Mouse (Mus musculus) cerebellum, adult 8-10 months (tissue): Measurements from ENCODE around the gene Cacna1c.

Experiments used
- DNase-seq: peaks from one replicate; pipeline ENCODE4 v3.0.0; 2022

Gene Cacna1c

DNA sequence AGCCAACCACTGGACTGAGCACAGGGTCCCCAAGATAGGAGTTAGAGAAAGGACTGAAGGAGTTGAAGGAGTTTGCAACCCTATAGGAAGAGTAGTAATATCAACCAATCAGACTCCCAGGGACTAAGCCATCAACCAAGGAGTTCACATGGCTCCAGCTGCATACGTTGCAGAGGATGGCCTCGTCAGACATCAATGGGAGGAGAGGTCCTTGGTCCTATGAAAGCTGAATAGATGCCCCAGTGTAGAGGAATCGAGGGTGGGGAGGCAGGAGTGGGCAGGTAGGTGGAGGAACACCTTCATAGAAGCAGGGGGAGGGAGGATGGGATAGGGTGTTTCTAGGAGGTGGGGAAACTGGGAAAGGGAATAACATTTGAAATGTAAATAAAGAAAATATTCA, 8.7 kb upstream of the Cacna1c start:
- no peak for DNase-seq

DNA sequence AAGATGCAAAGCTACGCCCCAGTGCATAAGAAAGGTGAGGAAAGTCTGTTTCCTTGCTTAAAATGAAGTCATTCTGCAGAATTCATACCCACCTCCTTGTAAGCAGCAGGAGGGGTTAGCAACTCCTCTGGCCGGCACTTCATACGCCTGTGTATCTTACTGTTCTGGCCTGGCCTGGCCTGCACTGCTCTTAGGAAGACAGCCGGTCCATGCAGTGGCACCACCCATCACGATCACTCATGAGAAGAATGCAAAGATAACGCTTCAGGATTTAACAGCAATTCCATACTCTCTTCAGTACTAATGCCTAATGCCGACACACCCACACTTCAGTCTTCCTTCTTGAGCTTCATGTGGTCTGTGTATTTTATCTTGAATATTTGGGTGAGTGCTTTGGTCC, 8.1 kb upstream of the Cacna1c start:
- no peak for DNase-seq

GRCm38 (mm10) chr6:119201575-119201974, 5.4 kb upstream of the Cacna1c start:
- DNase-seq = no peak

DNA sequence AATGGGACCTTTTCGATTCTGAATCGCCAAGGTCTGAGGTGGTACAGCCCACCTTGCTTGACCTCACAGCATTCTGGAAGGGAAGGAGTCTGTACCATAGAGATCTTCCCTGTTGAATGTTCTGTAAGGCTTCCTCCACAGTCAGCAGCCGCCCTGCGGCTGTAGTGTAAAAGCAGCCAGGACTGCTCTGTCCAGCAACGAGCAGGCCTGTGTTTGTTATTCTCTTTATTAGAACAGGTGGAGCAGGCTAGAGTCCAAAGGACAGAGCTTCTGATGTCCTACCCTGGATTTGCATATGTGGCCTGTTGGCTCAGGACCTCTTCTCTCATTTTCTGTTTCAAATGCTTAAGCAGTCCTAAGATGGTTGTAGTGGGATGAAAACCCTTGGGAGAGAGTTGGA, 4.1 kb upstream of the Cacna1c start:
- no peak for DNase-seq

DNA sequence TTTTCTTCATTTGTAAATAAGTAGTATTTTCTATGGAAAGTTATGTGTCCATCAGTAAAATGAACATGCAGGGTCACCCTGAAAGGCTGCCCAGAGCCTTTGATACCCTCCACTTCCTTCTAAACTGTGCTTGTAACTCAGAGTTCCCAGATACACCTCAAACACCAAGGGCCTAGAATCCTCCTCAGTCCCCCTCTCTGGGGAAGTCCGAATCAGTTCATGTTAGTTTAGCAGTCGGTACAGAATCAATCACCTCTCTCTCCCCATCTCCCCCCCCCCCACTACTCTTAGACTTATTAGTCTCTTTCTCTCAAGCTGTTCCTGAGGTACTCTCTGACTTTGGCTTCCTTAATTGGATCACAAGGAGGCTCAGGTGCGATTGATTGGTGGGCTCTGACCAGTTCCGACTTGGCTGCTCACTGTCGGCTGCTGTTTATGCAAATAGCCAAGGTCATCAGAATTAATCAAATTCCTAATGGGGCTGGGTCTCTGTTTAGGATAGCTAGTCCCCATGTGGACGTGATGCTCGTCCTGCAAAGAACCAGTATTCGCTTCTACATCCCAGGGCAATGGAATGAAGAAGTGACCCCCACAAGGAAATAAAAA, 3.2 kb upstream of the Cacna1c start:
- no peak for DNase-seq

GRCm38 (mm10) chr6:119198534-119199273, 2.5 kb upstream of the Cacna1c start:
- no peak for DNase-seq

GRCm38 (mm10) chr6:119194601-119195000, 1.6 kb downstream of the Cacna1c start:
- no peak for DNase-seq

DNA sequence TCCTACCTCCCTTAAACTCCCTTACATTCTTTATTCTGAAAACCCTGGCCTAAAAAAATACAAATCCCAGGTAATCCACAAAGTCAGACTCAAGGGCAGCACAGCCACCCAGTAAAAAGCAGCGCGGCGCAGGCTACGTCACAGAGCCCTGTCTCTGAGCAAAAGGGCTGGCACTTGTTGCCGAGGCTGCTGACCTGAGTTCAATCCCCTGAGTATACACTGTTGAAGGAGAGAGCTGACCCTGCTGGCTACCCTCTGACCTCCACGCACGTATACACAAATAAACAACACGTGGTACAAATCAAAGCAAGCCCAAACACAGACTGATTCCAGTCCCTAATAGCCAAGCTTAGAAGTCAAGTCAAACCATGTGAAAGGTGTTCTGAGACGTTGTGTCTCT, 2.1 kb downstream of the Cacna1c start:
- no peak for DNase-seq

GRCm38 (mm10) chr6:119193571-119194154, 2.6 kb downstream of the Cacna1c start:
- DNase-seq = no peak

GRCm38 (mm10) chr6:119191478-119191877, 4.7 kb downstream of the Cacna1c start:
- no peak for DNase-seq

GRCm38 (mm10) chr6:119187631-119188030, 8.6 kb downstream of the Cacna1c start:
- peak; percentile 22 for DNase-seq

DNA sequence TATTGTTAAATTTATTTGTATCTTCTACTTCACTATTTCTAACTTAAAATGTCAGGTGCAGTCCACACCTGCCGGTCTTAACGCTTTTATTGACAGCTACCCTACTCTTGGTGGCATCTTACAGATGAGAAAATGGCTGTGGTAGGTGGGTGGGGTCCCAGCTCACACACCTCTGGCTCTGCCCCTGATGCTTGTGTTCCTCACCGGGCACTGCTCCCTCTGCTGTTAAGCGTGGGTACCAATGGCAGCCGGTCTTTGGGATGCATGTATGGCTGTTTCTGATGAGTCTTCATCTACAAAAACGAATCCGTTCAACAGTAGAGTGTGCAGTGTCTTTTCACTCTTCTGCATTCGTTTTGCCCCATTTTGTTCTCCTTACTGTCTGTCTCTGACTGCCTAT, 9.6 kb downstream of the Cacna1c start:
- DNase-seq = peak; percentile 22

DNA sequence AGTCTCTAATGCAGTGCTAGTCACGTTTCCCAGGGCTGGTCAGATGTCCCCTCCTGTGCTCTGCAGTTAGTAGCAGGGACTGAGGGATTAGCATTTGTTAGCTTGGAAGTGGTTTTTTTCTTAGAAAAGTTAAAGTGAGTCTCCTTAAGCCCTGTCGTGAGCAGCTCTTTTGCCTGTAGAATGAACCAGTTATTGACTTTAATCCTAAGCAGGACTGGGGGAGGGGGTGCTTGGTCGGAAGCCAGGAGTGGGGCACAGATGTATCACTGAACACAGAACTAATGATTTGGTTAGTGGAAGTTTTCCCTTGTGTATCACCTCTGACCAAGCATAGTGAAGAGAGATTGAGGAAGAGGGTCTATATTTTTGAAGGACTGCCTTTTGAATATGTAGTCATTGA, 12.4 kb downstream of the Cacna1c start:
- DNase-seq = no peak

GRCm38 (mm10) chr6:119182211-119182610, 14.0 kb downstream of the Cacna1c start:
- DNase-seq = no peak

GRCm38 (mm10) chr6:119180188-119180587, 16.0 kb downstream of the Cacna1c start:
- no peak for DNase-seq

DNA sequence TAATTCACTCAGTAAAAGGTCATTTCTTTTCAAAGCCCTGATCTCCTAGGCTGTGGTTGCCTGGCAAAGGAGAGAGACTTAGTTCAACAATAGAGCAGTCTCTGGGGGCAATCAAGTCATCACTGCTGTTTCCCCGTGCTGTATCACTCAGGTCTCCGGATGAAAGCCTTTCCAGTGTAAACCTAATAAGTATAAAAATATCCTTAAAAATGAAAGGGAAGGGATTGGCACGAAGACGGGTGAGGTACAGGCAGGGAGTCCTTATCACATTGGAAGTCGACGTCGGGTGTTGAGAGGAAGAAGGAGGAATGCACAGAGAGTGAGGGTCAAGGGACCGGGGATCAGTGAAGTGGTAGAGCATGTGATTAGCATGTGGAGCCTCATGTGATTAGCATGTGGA, 19.1 kb downstream of the Cacna1c start:
- DNase-seq = no peak

GRCm38 (mm10) chr6:119176103-119176502, 20.1 kb downstream of the Cacna1c start:
- no peak for DNase-seq

DNA sequence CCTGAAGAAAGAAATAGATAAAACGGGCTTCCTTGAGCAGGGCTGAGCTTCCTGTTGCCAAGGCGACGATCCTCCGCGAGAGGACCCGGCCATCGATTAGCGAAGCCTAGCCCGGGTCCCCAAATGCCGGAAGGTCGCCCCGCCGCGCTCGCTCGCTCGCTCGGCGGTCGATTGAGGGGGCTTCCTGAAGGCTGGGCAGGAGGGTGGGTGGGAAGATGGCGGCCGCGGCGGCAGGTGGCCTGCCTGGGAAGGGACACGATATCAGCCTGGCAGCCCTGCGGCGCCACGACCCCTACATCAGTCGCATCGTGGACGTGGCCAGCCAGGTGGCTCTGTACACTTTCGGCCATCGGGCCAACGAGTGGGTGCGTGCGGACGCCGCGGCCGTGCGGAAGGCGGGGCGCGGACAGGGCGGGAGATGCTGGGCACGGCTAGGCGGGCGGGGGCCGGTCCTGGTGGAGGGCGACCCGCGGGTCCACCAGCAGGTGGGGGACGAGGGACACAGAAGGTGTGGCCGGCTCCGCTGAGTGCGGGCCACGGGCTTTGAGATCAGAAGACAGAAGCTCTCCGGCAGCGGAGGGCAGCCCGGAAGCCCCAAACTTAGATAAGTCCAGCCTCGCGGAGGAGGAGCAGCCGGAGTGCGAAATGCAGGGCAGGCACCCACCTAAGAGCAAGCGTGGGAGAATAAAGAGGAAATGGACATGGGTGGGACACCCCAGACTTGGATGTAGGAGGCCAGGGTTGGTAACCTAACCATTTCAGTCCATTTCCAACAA, 21.0 kb downstream of the Cacna1c start, which contains the start of gene Dcp1b:
Gene Dcp1b, plus strand, starts transcription at position 176 of the 776 bp plus-strand sequence.
- peak; percentile 81 for DNase-seq

GRCm38 (mm10) chr6:119174307-119175074, 21.7 kb downstream of the Cacna1c start:
- no peak for DNase-seq

DNA sequence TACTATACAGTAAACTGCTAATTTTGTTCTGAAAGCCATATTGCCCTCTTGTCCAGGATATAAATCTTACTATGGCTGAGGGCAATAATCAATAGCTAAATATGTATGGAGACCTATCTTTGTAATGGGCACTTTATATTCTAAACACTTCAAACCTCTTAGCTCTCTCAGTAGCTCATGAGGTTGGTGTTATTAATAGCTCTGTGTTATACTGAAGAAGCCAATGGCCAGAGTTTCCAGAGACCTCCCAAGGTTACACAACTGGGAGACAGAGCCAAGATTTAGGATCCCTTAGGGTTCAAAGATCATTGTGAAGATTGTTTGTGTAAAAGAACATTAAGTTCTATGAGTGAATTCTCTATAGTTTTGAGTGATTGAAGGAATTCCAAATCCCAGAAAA, 30.5 kb downstream of the Cacna1c start:
- DNase-seq = no peak

GRCm38 (mm10) chr6:119145109-119145508, 51.1 kb downstream of the Cacna1c start:
- DNase-seq = no peak

GRCm38 (mm10) chr6:119139561-119139960, 56.7 kb downstream of the Cacna1c start:
- DNase-seq = no peak

DNA sequence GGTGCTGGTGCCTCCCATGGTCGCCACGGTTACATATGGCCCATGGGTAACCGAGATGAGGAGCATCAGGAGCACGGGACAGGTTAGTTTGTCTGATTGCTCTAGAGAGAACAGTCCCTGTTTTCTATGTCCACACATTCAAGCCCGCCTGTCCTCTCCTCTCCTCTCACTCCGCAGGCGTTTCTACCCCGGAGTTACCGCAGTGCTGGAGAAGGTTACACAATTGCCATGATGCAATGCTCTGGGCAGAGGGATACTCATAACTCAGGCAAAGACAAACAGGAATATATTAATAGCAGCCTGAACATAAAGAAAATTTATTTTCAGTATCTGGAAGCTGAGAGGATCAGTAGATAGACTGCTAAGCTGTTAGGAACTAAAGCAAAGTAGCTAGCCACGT, 58.5 kb downstream of the Cacna1c start:
- no peak for DNase-seq
